Mouse (Mus musculus) liver, postnatal 0 days (tissue): ENCODE results near the gene Stk11ip.

Experiments used
- CTCF ChIP-seq: sonication (generic); IDR thresholded peaks from 2 replicates; pipeline ENCODE4 v1.5.1; 2016; ENCODE audit warnings: antibody characterized with exemption, low read depth
- EP300 ChIP-seq: IDR thresholded peaks from 2 replicates; pipeline ENCODE4 v1.6.1; 2016; ENCODE audit warnings: antibody characterized with exemption, low read depth, mild to moderate bottlenecking

GRCm38 (mm10) chr1:75550586-75550985 is 29.3 kb downstream of the Stk11ip start:
- TF ChIP-seq CTCF (no peak), EP300 (no peak)
